Mouse (Mus musculus) CH12.LX (cell line): Measurements from ENCODE around the gene Fgfr2. TPM values are rescaled to one million over a fixed set of nuclear protein-coding genes. Genes with fewer than 3 reads are reported as not detected.

ENCODE experiments used
- DNase-seq: peaks from one replicate; pipeline ENCODE4 v3.0.0-alpha.2; 2013; ENCODE audit errors: extremely low read depth
- H3K27ac ChIP-seq: 2 replicates; pipeline ENCODE4 v1.5.1; 2012; ENCODE audit warnings: low read depth, mild to moderate bottlenecking, control low read depth, moderate library complexity; ENCODE audit not compliant: insufficient read depth
- H3K27me3 ChIP-seq: replicated peaks from 2 replicates; pipeline ENCODE3; 2012; ENCODE audit warnings: inconsistent platforms
- H3K36me3 ChIP-seq, 2 experiments: replicated peaks in 1 of 2; 2 replicates each; pipeline versions ENCODE3 to v1.6.1; 2012; ENCODE audit warnings: inconsistent platforms in 1 of 2, low read length in 1 of 2, mild to moderate bottlenecking in 1 of 2, mixed read lengths in 1 of 2, moderate library complexity in 1 of 2; ENCODE audit not compliant: control insufficient read depth in 1 of 2, insufficient read depth in 1 of 2
- H3K4me1 ChIP-seq, 2 experiments: 2 replicates each; pipeline ENCODE4 v1.6.1; 2012; ENCODE audit warnings: inconsistent platforms in 1 of 2, moderate library complexity in 1 of 2; ENCODE audit not compliant: insufficient read depth in 2 of 2, control insufficient read depth in 1 of 2
- H3K4me2 ChIP-seq: 2 replicates; pipeline ENCODE4 v1.6.1; 2012; ENCODE audit warnings: low read depth, mild to moderate bottlenecking, control low read depth; ENCODE audit not compliant: poor library complexity, insufficient read depth, severe bottlenecking
- H3K4me3 ChIP-seq, 3 experiments: fragments of 150-350 bp in 1 of 3; sonication (generic) in 1 of 3; replicated peaks in 1 of 3; 2 replicates each; pipeline versions ENCODE3 to v1.5.1; 2011 to 2012; ENCODE audit warnings: low read depth in 2 of 3, low read length in 2 of 3, mild to moderate bottlenecking in 2 of 3, moderate library complexity in 2 of 3, control low read depth in 1 of 3, improper control_type of control experiment in 1 of 3, inconsistent platforms in 1 of 3, mixed read lengths in 1 of 3; ENCODE audit not compliant: poor library complexity in 1 of 3
- H3K79me2 ChIP-seq: replicated peaks from 2 replicates; pipeline ENCODE4 v1.6.1; 2012; ENCODE audit warnings: mild to moderate bottlenecking, moderate library complexity; ENCODE audit not compliant: control insufficient read depth, poor library complexity, insufficient read depth, severe bottlenecking; ENCODE audit errors: extremely low read depth
- H3K9ac ChIP-seq: 2 replicates; pipeline ENCODE4 v1.6.1; 2012; ENCODE audit warnings: low read depth, mild to moderate bottlenecking, control low read depth, moderate library complexity; ENCODE audit not compliant: insufficient read depth
- H3K9me3 ChIP-seq: replicated peaks from 2 replicates; pipeline ENCODE3; 2012; ENCODE audit warnings: low read length, inconsistent platforms, mixed read lengths
- BHLHE40 ChIP-seq: IDR thresholded peaks from 2 replicates; pipeline ENCODE4 v1.6.1; 2011; ENCODE audit warnings: mild to moderate bottlenecking, low read depth, low read length, improper control_type of control experiment
- CHD1 ChIP-seq: IDR thresholded peaks from 2 replicates; pipeline ENCODE4 v1.6.1; 2012; ENCODE audit warnings: low read depth, low read length, improper control_type of control experiment, inconsistent platforms
- CHD2 ChIP-seq: IDR thresholded peaks from 2 replicates; pipeline ENCODE4 v1.6.1; 2011; ENCODE audit warnings: low read length, improper control_type of control experiment
- CTCF ChIP-seq, 2 experiments: IDR thresholded peaks in 1 of 2; conservative IDR thresholded peaks in 1 of 2; 2 replicates each; pipeline ENCODE4 v1.5.1; 2011 to 2012; ENCODE audit warnings: low read depth in 2 of 2, low read length in 2 of 2, improper control_type of control experiment in 1 of 2, inconsistent platforms in 1 of 2, mild to moderate bottlenecking in 1 of 2, moderate library complexity in 1 of 2
- E2F4 ChIP-seq: IDR thresholded peaks from 2 replicates; pipeline ENCODE4 v1.6.1; 2011; ENCODE audit warnings: low read depth, low read length, improper control_type of control experiment; ENCODE audit not compliant: insufficient replicate concordance
- ELF1 ChIP-seq: IDR thresholded peaks from 2 replicates; pipeline ENCODE4 v1.6.1; 2014; ENCODE audit warnings: low read depth, mild to moderate bottlenecking, inconsistent platforms, low read length, improper control_type of control experiment
- EP300 ChIP-seq: IDR thresholded peaks from 2 replicates; pipeline ENCODE4 v1.6.1; 2011; ENCODE audit warnings: low read length, improper control_type of control experiment
- ETS1 ChIP-seq: conservative IDR thresholded peaks from 2 replicates; pipeline ENCODE4 v1.6.1; 2012; ENCODE audit warnings: low read depth, mild to moderate bottlenecking, inconsistent platforms, low read length, improper control_type of control experiment, moderate library complexity
- GABPA ChIP-seq: IDR thresholded peaks from 2 replicates; pipeline ENCODE4 v1.6.1; 2012; ENCODE audit warnings: low read depth, low read length, improper control_type of control experiment, inconsistent platforms; ENCODE audit not compliant: insufficient replicate concordance
- HCFC1 ChIP-seq: IDR thresholded peaks from 2 replicates; pipeline ENCODE4 v1.6.1; 2012; ENCODE audit warnings: low read depth, mild to moderate bottlenecking, inconsistent platforms, low read length, improper control_type of control experiment
- IRF4 ChIP-seq: IDR thresholded peaks from 2 replicates; pipeline ENCODE4 v1.6.1; 2014; ENCODE audit warnings: low read depth, mild to moderate bottlenecking, inconsistent platforms, low read length, improper control_type of control experiment
- JUN ChIP-seq: IDR thresholded peaks from 2 replicates; pipeline ENCODE4 v1.6.1; 2011; ENCODE audit warnings: low read depth, mild to moderate bottlenecking, low read length, improper control_type of control experiment, moderate library complexity; ENCODE audit not compliant: insufficient read depth
- JUND ChIP-seq: conservative IDR thresholded peaks from 2 replicates; pipeline ENCODE4 v1.6.1; 2011; ENCODE audit warnings: low read depth, low read length, improper control_type of control experiment
- KAT2A ChIP-seq: IDR thresholded peaks from 2 replicates; pipeline ENCODE4 v1.6.1; 2012; ENCODE audit warnings: low read length, improper control_type of control experiment, inconsistent platforms; ENCODE audit not compliant: insufficient replicate concordance
- MAFK ChIP-seq: IDR thresholded peaks from 2 replicates; pipeline ENCODE4 v1.6.1; 2011; ENCODE audit warnings: low read length, improper control_type of control experiment; ENCODE audit not compliant: insufficient replicate concordance
- MAX ChIP-seq: IDR thresholded peaks from 2 replicates; pipeline ENCODE4 v1.6.1; 2011; ENCODE audit warnings: low read length, improper control_type of control experiment
- MAZ ChIP-seq: IDR thresholded peaks from 2 replicates; pipeline ENCODE4 v1.6.1; 2012; ENCODE audit warnings: low read depth, mild to moderate bottlenecking, inconsistent platforms, low read length, improper control_type of control experiment, moderate library complexity
- MEF2A ChIP-seq: IDR thresholded peaks from 2 replicates; pipeline ENCODE4 v1.6.1; 2014; ENCODE audit warnings: low read depth, mild to moderate bottlenecking, inconsistent platforms, low read length, improper control_type of control experiment, borderline replicate concordance
- MXI1 ChIP-seq: IDR thresholded peaks from 2 replicates; pipeline ENCODE4 v1.6.1; 2011; ENCODE audit warnings: mild to moderate bottlenecking, low read depth, low read length, improper control_type of control experiment
- MYC ChIP-seq: IDR thresholded peaks from 2 replicates; pipeline ENCODE4 v1.6.1; 2011; ENCODE audit warnings: low read depth, mild to moderate bottlenecking, improper control_type of control experiment, low read length
- NELFE ChIP-seq: IDR thresholded peaks from 2 replicates; pipeline ENCODE4 v1.6.1; 2011; ENCODE audit warnings: low read depth, low read length, improper control_type of control experiment
- NRF1 ChIP-seq: IDR thresholded peaks from 2 replicates; pipeline ENCODE4 v1.6.1; 2014; ENCODE audit warnings: low read depth, mild to moderate bottlenecking, inconsistent platforms, low read length, improper control_type of control experiment, moderate library complexity
- PAX5 ChIP-seq: IDR thresholded peaks from 2 replicates; pipeline ENCODE4 v1.6.1; 2012; ENCODE audit warnings: low read length, inconsistent platforms, mixed read lengths
- POLR2A ChIP-seq: IDR thresholded peaks from 2 replicates; pipeline ENCODE4 v1.6.1; 2011; ENCODE audit warnings: low read depth, mild to moderate bottlenecking, improper control_type of control experiment, low read length
- POLR2AphosphoS2 ChIP-seq: IDR thresholded peaks from 2 replicates; pipeline ENCODE4 v1.6.1; 2011; ENCODE audit warnings: low read depth, low read length, improper control_type of control experiment
- RAD21 ChIP-seq: IDR thresholded peaks from 2 replicates; pipeline ENCODE4 v1.6.1; 2011; ENCODE audit warnings: low read depth, mild to moderate bottlenecking, low read length, improper control_type of control experiment, moderate library complexity
- RCOR1 ChIP-seq: conservative IDR thresholded peaks from 2 replicates; pipeline ENCODE4 v1.6.1; 2012; ENCODE audit warnings: low read depth, mild to moderate bottlenecking, inconsistent platforms, low read length, improper control_type of control experiment
- SIN3A ChIP-seq: IDR thresholded peaks from 2 replicates; pipeline ENCODE4 v1.6.1; 2012; ENCODE audit warnings: low read length, improper control_type of control experiment, inconsistent platforms
- SMC3 ChIP-seq: IDR thresholded peaks from 2 replicates; pipeline ENCODE4 v1.6.1; 2011; ENCODE audit warnings: low read depth, low read length, improper control_type of control experiment
- TBP ChIP-seq: conservative IDR thresholded peaks from 2 replicates; pipeline ENCODE4 v1.6.1; 2011; ENCODE audit warnings: low read depth, low read length, improper control_type of control experiment
- TCF12 ChIP-seq: IDR thresholded peaks from 2 replicates; pipeline ENCODE4 v1.6.1; 2014; ENCODE audit warnings: low read depth, mild to moderate bottlenecking, inconsistent platforms, low read length, improper control_type of control experiment
- UBTF ChIP-seq: IDR thresholded peaks from 2 replicates; pipeline ENCODE4 v1.6.1; 2012; ENCODE audit warnings: low read depth, mild to moderate bottlenecking, inconsistent platforms, low read length, improper control_type of control experiment, moderate library complexity
- USF1 ChIP-seq: IDR thresholded peaks from 2 replicates; pipeline ENCODE4 v1.6.1; 2014; ENCODE audit warnings: low read depth, mild to moderate bottlenecking, inconsistent platforms, low read length, improper control_type of control experiment
- USF2 ChIP-seq: conservative IDR thresholded peaks from 2 replicates; pipeline ENCODE4 v1.6.1; 2011; ENCODE audit warnings: low read depth, low read length, improper control_type of control experiment
- ZC3H11A ChIP-seq: IDR thresholded peaks from 2 replicates; pipeline ENCODE4 v1.6.1; 2012; ENCODE audit warnings: low read depth, mild to moderate bottlenecking, inconsistent platforms, low read length, improper control_type of control experiment
- ZKSCAN1 ChIP-seq: IDR thresholded peaks from 2 replicates; pipeline ENCODE4 v1.6.1; 2012; ENCODE audit warnings: low read depth, inconsistent platforms, low read length, improper control_type of control experiment, borderline replicate concordance
- ZMIZ1 ChIP-seq: IDR thresholded peaks from 2 replicates; pipeline ENCODE4 v1.6.1; 2012; ENCODE audit warnings: low read depth, mild to moderate bottlenecking, inconsistent platforms, low read length, improper control_type of control experiment
- ZNF384 ChIP-seq: IDR thresholded peaks from 2 replicates; pipeline ENCODE4 v1.6.1; 2012; ENCODE audit warnings: low read depth, low read length, improper control_type of control experiment, inconsistent platforms
- dilution Hi-C: fragments of 300-500 bp; cut with MboI; formaldehyde crosslinking; loops from 2 replicates; pipeline ENCODE4 v1.14.3; 2020; ENCODE audit warnings: low sequenced_read_pairs; ENCODE audit not compliant: extremely low pct_unique_long_range_greater_than_20kb, extremely low pct_ligation_motif_present
- in situ Hi-C: fragments of 300-500 bp; cut with MboI; formaldehyde crosslinking; loops from 3 replicates; pipeline ENCODE4 v1.14.3; 2019; ENCODE audit warnings: low sequenced_read_pairs, low pct_ligation_motif_present, low pct_unique_long_range_greater_than_20kb, mixed read lengths
- polyA plus RNA-seq: library from polyadenylated mRNA; unstranded; fragments of >175 nt; gene quantifications from 2 replicates; pipeline ENCODE4 v1.2.1, GENCODE M21; 2012; ENCODE audit warnings: low read depth; ENCODE audit not compliant: insufficient read length
- total RNA-seq, 2 experiments: library from RNA; depleted of rRNA; stranded (reverse); fragments of 300-350 nt in 1 of 2; fragments of >200 nt in 1 of 2; gene quantifications; 2 replicates each; pipeline ENCODE4 v1.2.3; 2012 to 2014

Fgfr2 gene
- total and polyA plus RNA-seq, 3 experiments = not detected

DNA sequence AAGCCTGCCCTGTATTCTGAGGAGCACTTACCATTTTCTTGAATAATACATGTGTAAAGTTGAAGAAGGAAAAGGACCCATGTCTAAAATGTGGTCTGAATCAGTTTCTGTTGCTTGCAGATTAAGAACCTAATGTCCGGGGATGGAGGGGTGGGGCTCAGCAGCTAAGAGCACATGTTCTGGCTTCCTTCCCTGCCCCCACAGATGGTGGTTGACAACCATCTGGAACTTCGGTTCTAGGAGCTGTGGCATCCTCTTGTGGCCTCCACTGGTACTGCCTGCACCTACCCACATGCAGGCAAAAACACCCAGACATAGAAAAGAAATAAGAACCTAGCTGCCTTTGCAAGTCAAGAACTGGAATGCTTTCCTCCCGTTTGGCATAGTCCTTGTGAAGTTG lies 119.7 kb downstream of the Fgfr2 start:
- peak; percentile 97 for DNase-seq
- Histone ChIP-seq H3K4me1 (peaks cover 22 to 40% of the 10 kb centered on the region in 2 experiments), H3K9me3 (no peaks in the 10 kb centered on the region), H3K9ac (peak overlapping the region; percentile 39), H3K79me2 (no peaks in the 10 kb centered on the region), H3K27ac (no peak overlapping the region), H3K27me3 (no peaks in the 10 kb centered on the region), H3K36me3 (peaks cover 6 to 29% of the 10 kb centered on the region in 2 experiments), H3K4me3 (peak overlapping the region; percentile 49 to 60 (median 52)), H3K4me2 (peak overlapping the region; percentile 47)
- TF ChIP-seq POLR2AphosphoS2 (no peak), TBP (0 out of 2 replicates have a peak, but pooled peaks have one; percentile 63), CHD1 (no peak), ZMIZ1 (no peak), ZNF384 (0 out of 2 replicates have a peak, but pooled peaks have one; percentile 11), EP300 (peak; percentile 55), NRF1 (peak; percentile 43; the same call in 1 of the 2 replicates), PAX5 (no peak), MAZ (peak; percentile 91), USF1 (no peak), MAFK (no peak), KAT2A (0 out of 2 replicates have a peak, but pooled peaks have one; percentile 44), SMC3 (peak; percentile 93), ELF1 (peak; percentile 55), BHLHE40 (peak; percentile 70), SIN3A (peak; percentile 100), USF2 (no peak), ETS1 (peak; percentile 61), RCOR1 (peak; percentile 71), NELFE (peak; percentile 78), MEF2A (peak; percentile 44; the same call in 1 of the 2 replicates), CHD2 (peak; percentile 96), CTCF (conservative IDR thresholded peaks at IDR 0.05 in 1 of 2, IDR thresholded peaks at IDR 0.05 in 1 of 2; ENCODE audit: low read depth in 2 of 2, low read length in 2 of 2) (peak; percentile 98 to 100), GABPA (no peak), RAD21 (peak; percentile 99), ZC3H11A (peak; percentile 71), JUND (peak; percentile 29; the same call in 1 of the 2 replicates), MXI1 (peak; percentile 100), JUN (peak; percentile 42), ZKSCAN1 (no peak), UBTF (no peak), MYC (peak; percentile 100), E2F4 (0 out of 2 replicates have a peak, but pooled peaks have one; percentile 20), POLR2A (peak; percentile 43; the same call in 1 of the 2 replicates), IRF4 (peak; percentile 72), MAX (peak; percentile 100), HCFC1 (peak; percentile 58), TCF12 (peak; percentile 86)
- dilution Hi-C loops (no loop called here), in situ Hi-C loops (loop anchor here (5.0 kb wide), 1 partner anchor 351 kb away; no protein-coding TSS in a partner anchor)
